Comparison of ENCODE assay signal across 9 mouse cellular contexts in the genomic region with DNA sequence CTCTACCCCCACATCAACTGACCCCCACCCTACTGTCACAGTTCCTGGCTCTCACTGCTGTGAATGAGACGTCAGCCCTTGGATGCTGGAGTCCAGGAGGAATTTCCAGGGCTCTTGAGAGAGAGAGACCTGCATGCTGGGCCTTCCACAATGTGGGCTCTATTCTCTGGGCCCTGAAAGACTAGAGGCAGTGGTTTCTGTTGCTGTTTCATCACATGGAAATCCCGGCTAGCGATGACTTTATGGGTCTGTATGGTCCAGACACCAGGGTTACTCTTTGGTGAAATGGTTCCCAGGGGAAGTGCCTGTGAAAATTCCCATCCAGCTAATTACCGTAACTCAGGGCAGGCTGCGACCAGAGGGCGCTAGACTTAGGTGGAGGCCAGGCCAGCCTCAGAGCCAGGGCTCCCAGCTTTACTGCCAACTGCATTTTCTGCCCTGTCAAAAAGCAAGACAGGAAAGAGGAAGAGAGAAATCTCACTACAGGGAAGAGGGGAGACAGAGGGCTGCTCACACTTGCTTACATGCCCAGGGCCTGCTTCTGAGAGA.
A peak's percentile ranks its signal among the peaks of the same experiment; 100 is the strongest.
DNase-seq lines count a peak whose midpoint lies in the region; ATAC-seq and TF ChIP-seq lines count a peak whose summit lies in the region.
"Had no signal": no experiment of that assay in that cellular context is flagged by ENCODE, and none has a peak within 500 bp of the region (broad histone marks: within the 10 kb centered on the region; RNA-seq: fewer than 3 reads in every experiment).

No protein-coding gene starts in this region.

- H3K4me1 ChIP-seq in hindbrain, postnatal 0 days (ENCODE audit: insufficient read depth, low read length): peaks cover 22% of the 10 kb centered on the region
- H3K4me1 ChIP-seq in hindbrain, embryonic 12.5 days: peaks cover 15% of the 10 kb centered on the region
- peaks cover 5% of the 10 kb centered on the region; the same call in 1 of the 2 replicates for H3K4me1 ChIP-seq in midbrain, embryonic 16.5 days (ENCODE audit: control insufficient read depth, insufficient read depth, low read length)
- H3K4me1 ChIP-seq in midbrain, embryonic 13.5 days (replicated peaks): peaks cover 17% of the 10 kb centered on the region

- no peak overlapping the region for H3K4me2 ChIP-seq in hindbrain, postnatal 0 days (ENCODE audit: low read depth, low read length)
- no peak overlapping the region for H3K4me2 ChIP-seq in hindbrain, embryonic 12.5 days (replicated peaks)
- no peak overlapping the region for H3K4me2 ChIP-seq in midbrain, embryonic 16.5 days (ENCODE audit: low read length)
- no peak overlapping the region for H3K4me2 ChIP-seq in midbrain, embryonic 13.5 days (replicated peaks)
- H3K4me2 ChIP-seq: hindbrain, embryonic 14.5 days had no signal

- DNase-seq in adrenal gland, postnatal 14 days: peak; percentile 32
- no peak for DNase-seq in adrenal gland, adult (ENCODE audit: inconsistent age in 2 of 2, low spot score in 1 of 2)
- DNase-seq in hindbrain, postnatal 0 days (ENCODE audit: low spot score): peak; percentile 44
- peak; percentile 38 for DNase-seq in retina, postnatal 1 day
- no peak for DNase-seq in urinary bladder, postnatal 4 days (ENCODE audit: low spot score in 2 of 2)

- peak; percentile 54 for TF ChIP-seq CTCF in hindbrain, postnatal 0 days (IDR thresholded peaks at IDR 0.05; ENCODE audit: low read depth)

- H3K9me3 ChIP-seq in hindbrain, postnatal 0 days (ENCODE audit: low read length): no peaks in the 10 kb centered on the region
- H3K9me3 ChIP-seq in hindbrain, embryonic 12.5 days (replicated peaks): no peaks in the 10 kb centered on the region
- H3K9me3 ChIP-seq in midbrain, embryonic 16.5 days (replicated peaks; ENCODE audit: control insufficient read depth, low read length, poor library complexity, severe bottlenecking): no peaks in the 10 kb centered on the region
- no peaks in the 10 kb centered on the region for H3K9me3 ChIP-seq in midbrain, embryonic 13.5 days

- ATAC-seq in hindbrain, postnatal 0 days: 0 out of 2 replicates have a peak, but pooled peaks have one; percentile 22
- ATAC-seq in hindbrain, embryonic 12.5 days (ENCODE audit: low FRiP score): no peak
- ATAC-seq in midbrain, embryonic 16.5 days: no peak
- no peak for ATAC-seq in midbrain, embryonic 13.5 days

- H3K9ac ChIP-seq in hindbrain, postnatal 0 days (replicated peaks; ENCODE audit: low read length): no peak overlapping the region
- no peak overlapping the region for H3K9ac ChIP-seq in hindbrain, embryonic 12.5 days
- H3K9ac ChIP-seq in midbrain, embryonic 16.5 days (ENCODE audit: low read depth, low read length): no peak overlapping the region; the same call in 1 of the 2 replicates
- H3K9ac ChIP-seq in midbrain, embryonic 13.5 days (replicated peaks): no peak overlapping the region
- H3K9ac ChIP-seq: hindbrain, embryonic 14.5 days had no signal

- H3K27me3 ChIP-seq in hindbrain, postnatal 0 days (ENCODE audit: insufficient read depth, low read length): no peaks in the 10 kb centered on the region
- no peaks in the 10 kb centered on the region for H3K27me3 ChIP-seq in hindbrain, embryonic 12.5 days
- no peaks in the 10 kb centered on the region for H3K27me3 ChIP-seq in midbrain, embryonic 16.5 days (ENCODE audit: control insufficient read depth, insufficient read depth, low read depth, low read length)
- no peaks in the 10 kb centered on the region for H3K27me3 ChIP-seq in midbrain, embryonic 13.5 days

- H3K4me3 ChIP-seq in hindbrain, postnatal 0 days (ENCODE audit: low read length): no peak overlapping the region
- H3K4me3 ChIP-seq in hindbrain, embryonic 12.5 days: no peak overlapping the region
- H3K4me3 ChIP-seq in midbrain, embryonic 16.5 days (ENCODE audit: low read depth, low read length): no peak overlapping the region
- H3K4me3 ChIP-seq in midbrain, embryonic 13.5 days (replicated peaks): no peak overlapping the region

- no peaks in the 10 kb centered on the region for H3K36me3 ChIP-seq in hindbrain, postnatal 0 days (ENCODE audit: insufficient read depth, low read length)
- H3K36me3 ChIP-seq in hindbrain, embryonic 12.5 days: no peaks in the 10 kb centered on the region
- H3K36me3 ChIP-seq in midbrain, embryonic 16.5 days (ENCODE audit: control insufficient read depth, insufficient read depth, low read length): no peaks in the 10 kb centered on the region
- no peaks in the 10 kb centered on the region for H3K36me3 ChIP-seq in midbrain, embryonic 13.5 days

- H3K27ac ChIP-seq in hindbrain, postnatal 0 days: peak overlapping the region; percentile 16; the same call in 1 of the 2 replicates
- no peak overlapping the region for H3K27ac ChIP-seq in hindbrain, embryonic 12.5 days
- peak overlapping the region; percentile 28; the same call in 1 of the 2 replicates for H3K27ac ChIP-seq in midbrain, embryonic 16.5 days (ENCODE audit: low read length)
- H3K27ac ChIP-seq in midbrain, embryonic 13.5 days: no peak overlapping the region
- H3K27ac ChIP-seq: hindbrain, embryonic 14.5 days had no signal

- WGBS in hindbrain, postnatal 0 days: 50% methylated on average over 6 of the region's 6 CpGs
- WGBS in hindbrain, embryonic 12.5 days: 50% methylated on average over 6 of the region's 6 CpGs
- 52% methylated on average over 6 of the region's 6 CpGs for WGBS in midbrain, embryonic 16.5 days
- 55% methylated on average over 6 of the region's 6 CpGs for WGBS in midbrain, embryonic 13.5 days

Comparison
In these comparisons a context has a peak if more than half of its experiments do, and no peak if none do; other contexts are left out.
1. DNase-seq: peak in adrenal gland, postnatal 14 days (single experiment), hindbrain, postnatal 0 days (single experiment) and retina, postnatal 1 day (single experiment); none in adrenal gland, adult (0 of 2) and urinary bladder, postnatal 4 days (0 of 2).
2. H3K27ac ChIP-seq: peak in hindbrain, postnatal 0 days (single experiment) and midbrain, embryonic 16.5 days (single experiment); none in hindbrain, embryonic 12.5 days (single experiment) and midbrain, embryonic 13.5 days (single experiment).